Mouse (Mus musculus) adipocyte (in vitro differentiated cells): ENCODE results near the gene Sertad3.

Source experiments
- DNase-seq: peaks from one replicate; pipeline ENCODE4 v3.0.0-alpha.2; 2016; ENCODE audit warnings: low spot score

The Sertad3 gene

DNA sequence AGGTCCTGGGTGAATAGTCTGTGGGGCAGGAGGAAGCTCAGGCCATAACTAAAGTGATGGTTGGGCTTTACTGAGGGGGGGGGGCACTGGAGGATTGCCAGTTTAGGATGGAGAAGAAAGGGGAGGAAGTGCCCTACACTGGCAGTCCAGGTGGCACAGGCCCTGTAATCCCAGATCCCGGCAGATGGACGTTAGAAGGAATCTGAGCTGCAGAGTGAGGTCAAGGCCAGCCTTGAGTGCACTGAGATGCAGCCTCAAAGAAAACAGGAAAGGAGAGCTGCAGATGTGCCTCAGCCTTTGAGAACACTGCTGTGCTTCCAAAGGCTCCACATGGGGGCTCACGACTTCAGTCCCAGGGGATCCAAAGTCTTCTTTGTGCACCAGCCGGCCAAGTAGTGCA is 5.9 kb upstream of the Sertad3 start:
- no peak for DNase-seq

GRCm38 (mm10) chr7:27471390-27472120 is 2.0 kb upstream of the Sertad3 start:
- no peak for DNase-seq

DNA sequence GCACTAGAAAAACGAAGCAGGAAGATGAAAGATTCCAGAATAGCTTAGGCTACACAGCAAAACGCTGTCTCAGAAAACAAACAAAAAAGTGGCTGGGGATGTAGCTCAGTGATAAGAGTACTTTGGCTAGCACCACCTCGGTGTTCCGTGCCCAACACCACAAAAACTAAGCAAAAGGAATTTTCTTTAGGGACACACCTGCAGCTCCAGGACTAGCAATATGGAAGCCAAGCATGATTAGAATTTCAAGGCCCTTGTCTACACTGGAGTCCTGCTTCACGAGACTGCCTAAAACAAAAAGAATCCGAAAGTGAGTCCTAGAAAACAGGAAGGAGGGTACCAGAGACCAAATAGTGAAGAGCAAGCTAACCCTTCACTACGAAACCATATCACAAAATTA is 972 bp upstream of the Sertad3 start:
- DNase-seq = peak; percentile 27

DNA sequence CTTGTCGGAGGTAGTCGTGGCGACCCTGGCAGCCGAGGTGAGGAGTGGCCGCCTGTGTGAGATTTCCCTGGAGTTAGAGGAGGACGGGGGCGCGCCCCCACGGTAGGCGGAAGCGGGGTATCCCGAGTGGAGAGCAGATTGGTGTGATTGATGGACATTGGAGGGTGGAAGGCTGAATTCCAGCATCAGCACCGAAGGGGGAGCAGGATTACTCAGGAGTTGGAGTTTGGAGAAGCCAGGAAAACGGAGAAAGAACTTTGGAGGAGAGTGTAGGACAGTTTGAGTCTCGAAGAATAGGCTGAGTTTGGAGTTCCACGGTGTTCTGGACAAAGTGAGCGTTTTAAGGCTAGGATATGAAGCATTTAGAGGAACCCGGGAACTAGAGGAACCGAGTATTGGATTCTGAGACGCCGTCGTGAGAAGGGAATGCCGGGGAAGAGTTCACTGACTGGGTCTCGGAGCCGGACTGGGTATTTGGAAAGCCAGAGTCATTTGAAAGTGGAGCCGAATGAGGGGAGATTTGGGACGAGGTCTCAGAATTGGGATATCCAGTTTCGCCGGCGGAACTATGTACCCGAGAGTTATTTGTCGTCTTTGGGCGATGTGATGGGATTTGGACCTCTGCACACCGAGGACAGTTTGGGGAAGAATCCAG is 394 bp downstream of the Sertad3 start:
- DNase-seq = peak; percentile 60

DNA sequence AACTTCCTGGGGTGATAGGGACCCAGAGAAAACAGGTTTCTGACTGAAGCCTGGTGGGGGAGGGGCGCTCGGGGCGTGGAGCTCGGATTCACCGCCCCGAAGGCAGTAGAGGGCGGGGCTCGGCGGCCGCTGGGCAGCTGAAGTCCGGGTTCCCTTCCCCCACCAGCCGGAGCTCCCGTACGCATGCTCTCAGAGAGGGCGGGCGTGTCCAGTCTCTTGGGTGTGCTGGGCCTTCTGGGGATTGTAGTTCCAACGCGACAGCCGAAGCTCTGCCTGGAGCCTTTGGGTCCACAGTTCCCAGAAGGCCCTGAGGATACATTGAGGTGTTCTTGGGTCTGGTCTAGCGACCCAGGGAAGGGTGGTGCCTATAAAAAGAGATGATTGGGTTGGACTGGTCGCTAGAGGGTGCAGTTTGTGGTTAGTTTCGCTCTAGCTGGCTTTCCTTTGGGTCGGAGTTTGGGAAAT is 954 bp downstream of the Sertad3 start:
- DNase-seq = peak; percentile 97

DNA sequence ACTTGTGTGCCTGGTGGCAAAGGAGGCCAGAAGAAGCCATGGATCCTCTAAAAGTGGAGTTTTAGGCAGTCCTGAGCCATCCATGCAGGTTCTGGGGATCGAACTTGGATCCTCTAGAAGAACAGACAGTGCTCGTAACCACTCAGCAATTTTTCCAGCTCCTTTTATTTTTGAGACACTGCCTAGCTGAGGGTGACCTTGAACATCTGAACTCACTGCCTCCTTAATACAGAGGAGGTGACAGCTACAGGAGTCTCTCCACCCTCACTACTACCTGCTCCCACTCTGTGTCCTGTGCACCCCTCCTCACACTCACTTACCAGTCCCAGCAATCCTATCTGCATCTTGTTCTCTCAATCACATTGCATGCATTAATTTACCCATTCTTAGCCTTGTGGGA is 2.0 kb downstream of the Sertad3 start:
- DNase-seq = no peak

DNA sequence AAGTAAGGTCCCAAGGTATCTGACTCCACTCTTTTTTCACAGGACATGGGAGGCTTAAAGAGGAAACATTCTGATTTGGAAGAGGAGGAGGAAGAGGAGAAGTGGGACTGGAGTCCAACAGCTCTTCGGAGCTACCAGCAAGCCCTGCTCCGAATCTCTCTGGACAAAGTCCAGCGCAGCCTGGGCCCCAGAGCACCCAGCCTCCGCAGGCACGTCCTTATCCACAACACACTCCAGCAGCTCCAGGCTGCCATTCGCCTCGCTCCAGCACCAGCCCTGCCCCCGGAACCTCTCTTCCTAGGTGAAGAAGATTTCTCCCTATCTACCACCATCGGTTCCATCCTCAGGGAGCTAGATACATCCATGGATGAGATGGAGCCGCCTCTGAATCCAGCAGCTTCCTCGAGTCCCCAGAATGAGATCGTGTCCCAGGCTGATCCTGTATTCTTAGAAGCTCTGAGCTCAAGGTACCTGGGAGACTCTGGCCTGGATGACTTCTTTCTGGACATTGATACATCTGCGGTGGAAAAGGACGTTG is 2.6 kb downstream of the Sertad3 start:
- no peak for DNase-seq

DNA sequence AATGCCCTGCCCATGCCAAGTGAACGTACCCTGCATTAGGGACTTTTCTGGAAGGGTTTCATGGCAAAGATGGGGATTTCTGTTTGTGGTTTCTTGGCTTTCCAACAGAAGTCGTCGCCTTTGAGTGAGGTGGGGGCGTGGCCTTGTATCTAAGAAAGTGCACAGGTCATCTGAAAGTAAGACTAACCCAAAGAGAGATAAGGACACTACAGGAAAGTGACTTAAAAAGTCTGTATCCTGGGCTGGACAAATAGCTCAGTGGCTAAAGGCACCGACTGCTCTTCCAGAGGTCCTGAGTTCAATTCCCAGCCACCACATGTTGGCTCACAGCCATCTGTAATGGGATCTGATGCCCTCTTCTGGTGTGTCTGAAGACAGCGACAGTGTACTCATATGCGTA is 5.0 kb downstream of the Sertad3 start:
- DNase-seq = no peak

GRCm38 (mm10) chr7:27479750-27480149 is 6.2 kb downstream of the Sertad3 start:
- no peak for DNase-seq

DNA sequence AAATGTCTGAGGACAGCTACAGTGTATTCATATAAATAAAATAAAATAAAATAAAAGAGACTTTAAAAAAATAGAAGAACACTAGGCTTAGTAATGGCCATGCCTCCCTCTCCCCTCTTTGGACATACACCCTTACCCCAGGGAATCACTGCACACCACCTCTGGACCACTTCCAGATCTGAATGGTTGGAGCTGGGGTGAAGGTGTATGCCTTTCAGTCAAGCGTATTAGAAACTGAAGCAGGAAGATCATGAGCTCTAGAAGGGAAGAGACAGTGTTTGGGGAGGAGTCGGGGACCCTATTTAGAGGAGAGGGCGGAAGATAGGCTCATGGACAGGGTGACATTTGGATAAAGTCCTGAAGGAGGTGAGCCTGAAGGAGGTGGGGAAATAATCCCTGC is 6.9 kb downstream of the Sertad3 start:
- DNase-seq = no peak

DNA sequence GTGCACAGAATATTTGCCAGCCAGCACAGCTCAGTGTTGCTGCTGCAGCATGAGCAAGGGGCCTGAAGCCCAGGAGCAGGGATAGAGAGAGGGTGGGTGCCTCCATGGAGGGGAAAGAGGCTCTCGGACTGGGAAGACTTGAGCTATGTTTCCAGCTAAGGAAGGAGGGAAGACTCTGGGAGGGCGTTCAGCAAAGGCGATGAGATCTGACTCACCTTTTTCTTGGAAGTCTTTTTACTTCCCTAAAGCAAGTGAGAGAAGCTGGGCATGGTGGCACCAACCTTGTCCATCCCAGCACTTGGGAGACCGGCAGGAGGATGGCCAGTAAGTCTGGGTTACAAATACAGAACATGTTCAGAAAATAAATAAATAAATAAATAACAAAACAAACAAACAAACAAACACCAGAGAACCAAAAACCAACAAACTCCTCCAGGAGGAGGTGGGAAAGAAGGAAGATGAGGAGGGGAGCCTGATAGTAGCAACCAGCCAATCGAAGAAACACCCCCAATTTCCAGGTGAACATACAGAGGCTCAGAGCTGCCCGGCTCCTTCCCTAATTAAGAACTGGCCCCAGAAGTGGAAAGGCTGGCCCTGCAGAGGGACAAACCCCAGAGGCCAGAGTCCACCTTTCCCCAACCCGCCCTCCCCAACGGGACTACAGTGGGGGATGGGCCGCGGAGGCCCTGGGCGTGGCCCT is 7.5 kb downstream of the Sertad3 start:
- peak; percentile 21 for DNase-seq

DNA sequence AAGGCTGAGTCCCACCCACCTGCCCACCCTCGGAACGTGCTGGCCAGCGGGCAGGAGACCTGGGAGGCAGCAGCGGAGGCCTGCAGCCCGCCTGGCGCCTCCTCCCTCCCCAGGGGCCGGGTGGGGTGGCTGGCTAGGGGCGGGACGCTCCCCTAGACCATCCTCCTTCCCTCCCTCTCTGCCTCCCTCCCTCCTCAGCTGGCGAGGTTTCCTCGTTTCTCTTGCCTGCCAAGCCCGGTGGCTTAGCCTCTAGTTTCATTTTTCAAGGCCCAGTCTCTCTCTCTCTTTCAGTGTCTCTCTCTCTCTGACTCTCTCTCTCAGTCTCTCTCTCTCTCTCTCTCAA is 8.0 kb downstream of the Sertad3 start:
- DNase-seq = peak; percentile 94

DNA sequence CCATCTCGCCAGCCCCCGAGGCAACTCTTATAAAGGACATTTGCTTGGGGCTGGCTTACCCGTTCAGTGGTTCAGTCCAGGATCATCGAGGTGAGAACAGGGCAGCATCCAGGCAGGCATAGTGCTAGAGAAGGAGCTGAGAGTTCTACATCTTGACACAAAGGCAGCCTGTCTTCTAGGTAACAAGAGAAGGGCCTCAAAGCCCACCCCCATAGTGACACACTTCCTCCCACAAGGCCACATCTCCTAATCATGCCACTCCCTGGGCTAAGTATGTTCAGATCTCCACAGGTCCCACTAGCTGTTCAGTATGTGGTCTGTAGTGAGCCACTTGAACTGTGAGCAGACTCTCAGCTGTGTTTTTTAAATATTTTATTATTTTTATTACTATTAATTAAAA is 10.3 kb downstream of the Sertad3 start:
- no peak for DNase-seq

- DNase-seq = peak; percentile 55
These were observed 12.7 kb downstream of the Sertad3 start for GRCm38 (mm10) chr7:27486102-27486769.

GRCm38 (mm10) chr7:27486770-27487697 is 13.5 kb downstream of the Sertad3 start, which contains the start of gene Sertad1:
TSS of gene Sertad1 (plus strand) at chr7:27486910.
- DNase-seq = peak; percentile 97

DNA sequence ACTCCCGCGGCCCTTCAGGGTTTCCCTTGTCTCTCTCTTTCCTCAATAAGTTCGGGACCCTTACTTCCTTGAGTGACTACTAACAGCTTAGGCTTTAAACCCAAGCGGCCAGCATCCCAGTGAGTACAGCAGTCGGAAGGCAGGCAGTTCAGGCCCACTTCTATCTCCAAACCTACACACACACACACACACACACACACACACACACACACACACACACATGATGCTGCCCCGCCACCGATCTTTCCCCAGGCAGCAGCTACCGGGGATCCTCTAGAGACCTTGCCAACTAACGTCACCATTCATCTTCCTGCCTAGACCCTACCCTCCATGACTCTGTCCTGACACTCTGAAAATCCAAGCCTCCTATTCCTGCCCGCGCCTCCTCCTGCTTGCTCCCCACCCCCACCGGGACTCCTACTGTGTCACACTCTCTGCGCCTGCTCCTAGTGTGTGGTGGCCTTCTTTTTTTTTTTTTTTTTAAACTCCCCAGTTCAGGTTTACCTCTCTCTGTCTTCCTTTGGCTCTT is 14.2 kb downstream of the Sertad3 start:
- DNase-seq = peak; percentile 54

DNA sequence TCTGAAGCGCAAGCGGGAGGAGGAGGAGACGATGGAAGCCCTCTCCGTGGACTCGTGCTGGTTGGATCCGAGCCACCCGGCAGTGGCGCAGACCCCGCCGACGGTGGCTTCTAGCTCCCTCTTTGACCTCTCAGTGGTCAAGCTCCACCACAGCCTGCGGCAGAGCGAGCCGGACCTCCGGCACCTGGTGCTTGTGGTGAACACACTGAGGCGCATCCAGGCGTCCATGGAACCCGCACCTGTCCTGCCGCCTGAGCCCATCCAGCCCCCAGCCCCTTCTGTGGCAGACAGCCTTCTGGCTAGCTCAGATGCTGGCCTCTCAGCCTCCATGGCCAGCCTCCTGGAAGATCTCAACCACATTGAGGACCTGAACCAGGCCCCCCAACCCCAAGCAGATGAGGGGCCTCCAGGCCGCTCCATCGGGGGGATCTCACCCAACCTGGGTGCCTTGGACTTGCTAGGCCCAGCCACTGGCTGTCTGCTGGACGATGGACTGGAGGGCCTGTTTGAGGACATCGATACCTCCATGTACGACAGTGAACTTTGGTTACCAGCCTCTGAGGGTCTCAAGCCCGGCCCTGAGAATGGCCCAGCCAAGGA is 15.8 kb downstream of the Sertad3 start:
- DNase-seq = no peak

GRCm38 (mm10) chr7:27490227-27490542 is 16.6 kb downstream of the Sertad3 start:
- no peak for DNase-seq

- DNase-seq = peak; percentile 87
These were observed 17.2 kb downstream of the Sertad3 start for GRCm38 (mm10) chr7:27490543-27491329.

DNA sequence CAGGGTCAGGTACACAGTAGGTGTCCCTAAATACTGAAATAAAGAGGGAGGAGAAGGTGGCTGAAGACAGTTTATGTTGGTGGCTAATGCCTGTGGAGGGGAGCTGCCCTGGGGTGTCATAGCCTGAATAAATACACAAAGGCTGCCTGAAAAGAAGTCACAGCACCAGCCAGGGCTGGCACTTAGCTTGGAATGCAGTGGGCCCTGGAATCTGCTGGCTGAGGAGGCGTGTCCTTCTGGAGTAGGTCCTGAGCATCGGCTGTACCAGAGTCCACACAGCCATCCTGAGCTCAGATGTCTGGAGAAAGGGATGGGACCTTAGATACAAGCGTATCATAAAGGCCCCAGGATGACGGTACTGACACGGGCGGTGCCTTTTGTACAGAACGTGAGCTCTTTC is 18.3 kb downstream of the Sertad3 start:
- no peak for DNase-seq
